Mouse (Mus musculus): Measurements from ENCODE around the gene Znrf2. TPM values are rescaled to one million over a fixed set of nuclear protein-coding genes. Genes with fewer than 3 reads are reported as not detected.

The Znrf2 gene
- polyA plus RNA-seq, 2 experiments: 5.5 to 6.3 TPM

DNA sequence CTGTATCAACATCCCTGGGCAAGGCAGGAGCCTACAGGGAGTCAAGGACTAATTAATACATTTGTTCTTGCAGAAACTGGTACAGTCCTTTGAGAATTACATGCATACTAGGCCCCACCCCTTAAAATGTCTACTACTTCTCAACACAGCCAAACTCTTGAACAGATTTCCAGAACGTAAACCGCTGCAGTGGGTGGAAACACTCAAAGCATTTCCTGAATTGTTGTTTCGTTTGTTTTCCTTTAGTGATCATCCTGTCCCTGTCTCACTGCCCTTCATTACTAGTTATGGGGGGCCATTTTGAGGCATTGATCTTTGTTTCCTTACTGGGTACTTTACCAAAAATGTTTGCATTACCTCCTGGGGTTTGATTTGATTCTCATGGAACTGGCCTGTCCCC lies 31.8 kb downstream of the Znrf2 start:
- no peak overlapping the region for H3K27ac ChIP-seq (replicated peaks; ENCODE audit: low read depth, low read length)
- H3K4me3 ChIP-seq (replicated peaks; ENCODE audit: low read length): no peak overlapping the region
- no peaks in the 10 kb centered on the region for H3K36me3 ChIP-seq (ENCODE audit: control insufficient read depth, insufficient read depth, low read length)
- H3K9ac ChIP-seq (ENCODE audit: low read depth, low read length, severe bottlenecking): no peak overlapping the region
- H3K27me3 ChIP-seq (ENCODE audit: control insufficient read depth, insufficient read depth, low read length): no peaks in the 10 kb centered on the region
- DNase-seq (ENCODE audit: low spot score): no peak
- TF ChIP-seq POLR2A (IDR thresholded peaks at IDR 0.05; ENCODE audit: borderline replicate concordance, extremely low read depth, insufficient read depth, insufficient read length): no peak
- no peak for ATAC-seq (ENCODE audit: low FRiP score, low read depth)
- H3K9me3 ChIP-seq (ENCODE audit: control insufficient read depth, low read length): no peaks in the 10 kb centered on the region
- WGBS: 78% methylated on average over 3 of the region's 3 CpGs
- no peaks in the 10 kb centered on the region; the same call in 1 of the 2 replicates for H3K4me1 ChIP-seq (ENCODE audit: control insufficient read depth, insufficient read depth, low read length)
- H3K4me2 ChIP-seq (replicated peaks; ENCODE audit: low read depth, low read length, severe bottlenecking): no peak overlapping the region

DNA sequence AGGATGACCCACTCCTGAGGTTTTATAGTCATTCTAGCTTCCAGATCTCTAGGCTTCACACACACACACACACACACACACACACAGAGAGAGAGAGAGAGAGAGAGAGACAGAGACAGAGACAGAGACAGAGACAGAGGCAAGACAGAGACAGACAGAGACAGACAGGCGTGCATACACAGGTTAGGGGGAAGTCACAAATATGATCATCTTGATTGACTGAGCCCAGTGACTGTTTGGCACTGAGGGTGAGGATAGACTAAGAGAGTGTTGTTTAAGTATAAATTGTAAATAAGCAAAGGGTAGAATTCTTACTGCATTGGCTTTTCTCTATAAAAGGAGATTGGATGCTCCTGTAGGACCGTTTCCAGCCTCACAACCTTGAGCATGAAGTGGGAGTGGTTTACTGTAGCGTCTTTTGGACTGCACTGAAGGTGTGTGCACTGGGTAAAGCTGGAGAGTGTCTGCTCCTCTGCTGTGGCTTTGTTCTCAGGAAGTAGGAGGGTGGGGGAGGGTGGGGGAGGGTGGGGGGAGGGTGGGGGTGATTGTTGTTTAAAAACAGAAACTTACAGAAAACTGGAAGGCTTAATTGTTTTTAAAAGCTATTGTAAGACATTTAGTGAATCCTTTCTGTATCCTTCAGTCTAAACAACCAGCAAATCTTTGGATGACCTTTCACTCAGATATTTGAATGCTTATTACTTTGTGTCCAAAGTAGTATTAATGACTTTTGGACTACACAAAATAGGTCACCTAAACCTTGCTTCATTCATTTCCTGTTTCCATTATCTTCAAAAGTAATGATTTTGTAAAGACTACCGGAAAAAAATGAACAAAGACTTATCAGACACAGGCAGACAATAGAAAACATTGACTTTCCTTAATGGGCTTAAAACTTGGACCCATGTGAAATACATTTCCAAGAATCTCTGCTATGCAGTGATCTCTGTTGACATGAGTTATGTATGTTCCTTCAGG lies 32.8 kb downstream of the Znrf2 start:
- TF ChIP-seq POLR2A (IDR thresholded peaks at IDR 0.05; ENCODE audit: borderline replicate concordance, extremely low read depth, insufficient read depth, insufficient read length): no peak
- Histone ChIP-seq H3K4me1 (ENCODE audit: control insufficient read depth, insufficient read depth, low read length) (no peaks in the 10 kb centered on the region; the same call in 1 of the 2 replicates), H3K9me3 (ENCODE audit: control insufficient read depth, low read length) (no peaks in the 10 kb centered on the region), H3K27ac (replicated peaks; ENCODE audit: low read depth, low read length) (no peak overlapping the region), H3K9ac (ENCODE audit: low read depth, low read length, severe bottlenecking) (no peak overlapping the region), H3K4me3 (replicated peaks; ENCODE audit: low read length) (no peak overlapping the region), H3K4me2 (replicated peaks; ENCODE audit: low read depth, low read length, severe bottlenecking) (no peak overlapping the region), H3K36me3 (ENCODE audit: control insufficient read depth, insufficient read depth, low read length) (no peaks in the 10 kb centered on the region), H3K27me3 (ENCODE audit: control insufficient read depth, insufficient read depth, low read length) (no peaks in the 10 kb centered on the region)
- WGBS: 45% methylated on average over 4 of the region's 4 CpGs
- ATAC-seq (ENCODE audit: low FRiP score, low read depth) (no peak), DNase-seq (ENCODE audit: low spot score) (no peak)

DNA sequence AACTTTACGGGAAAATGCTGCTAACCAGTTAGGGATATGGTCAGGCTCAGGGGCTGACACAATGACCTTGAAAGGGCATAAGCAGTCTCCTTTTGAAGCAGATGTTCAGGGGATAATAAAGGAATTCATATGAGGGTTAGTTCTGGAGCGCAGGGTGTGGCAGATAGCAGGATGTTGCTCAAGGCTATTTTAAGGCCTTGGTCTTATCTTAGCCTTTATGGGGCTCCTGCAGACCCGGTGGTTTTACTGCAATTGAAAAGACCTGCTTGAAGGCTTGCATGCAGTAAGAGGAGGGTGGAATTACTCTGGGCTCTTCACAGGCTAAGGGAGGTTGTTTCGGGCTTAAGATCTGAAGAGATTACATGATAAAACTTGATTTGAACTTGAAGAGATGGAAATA lies 35.1 kb downstream of the Znrf2 start:
- no peak for TF ChIP-seq POLR2A (IDR thresholded peaks at IDR 0.05; ENCODE audit: borderline replicate concordance, extremely low read depth, insufficient read depth, insufficient read length)
- Histone ChIP-seq H3K36me3 (ENCODE audit: control insufficient read depth, insufficient read depth, low read length) (no peaks in the 10 kb centered on the region), H3K9me3 (ENCODE audit: control insufficient read depth, low read length) (no peaks in the 10 kb centered on the region), H3K27ac (replicated peaks; ENCODE audit: low read depth, low read length) (no peak overlapping the region), H3K4me3 (replicated peaks; ENCODE audit: low read length) (no peak overlapping the region), H3K9ac (ENCODE audit: low read depth, low read length, severe bottlenecking) (no peak overlapping the region), H3K4me1 (ENCODE audit: control insufficient read depth, insufficient read depth, low read length) (peaks cover 3% of the 10 kb centered on the region; the same call in 1 of the 2 replicates), H3K27me3 (ENCODE audit: control insufficient read depth, insufficient read depth, low read length) (no peaks in the 10 kb centered on the region), H3K4me2 (replicated peaks; ENCODE audit: low read depth, low read length, severe bottlenecking) (no peak overlapping the region)
- WGBS: 40% methylated on average over 4 of the region's 4 CpGs
- DNase-seq (ENCODE audit: low spot score): no peak
- ATAC-seq (ENCODE audit: low FRiP score, low read depth): no peak

DNA sequence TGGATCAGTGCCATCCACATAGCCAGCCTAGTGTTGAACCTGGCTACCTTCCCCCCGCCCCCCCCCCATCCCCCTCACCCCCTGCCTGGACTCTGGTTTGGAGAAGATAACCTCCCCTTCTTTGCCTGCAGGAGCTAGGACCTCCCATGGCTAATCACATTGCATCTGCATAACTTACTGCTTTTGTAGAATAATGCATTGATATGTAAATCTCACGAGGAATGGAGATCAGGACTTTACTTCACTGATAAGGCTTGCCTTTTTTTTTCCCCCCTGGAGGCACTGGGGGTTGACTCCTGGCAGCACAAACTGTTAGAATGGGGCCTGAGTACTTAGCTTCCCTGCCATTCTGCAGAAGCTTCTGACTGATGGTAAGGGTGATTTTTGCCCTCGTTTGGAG lies 36.0 kb downstream of the Znrf2 start:
- Histone ChIP-seq H3K9ac (ENCODE audit: low read depth, low read length, severe bottlenecking) (no peak overlapping the region), H3K27me3 (ENCODE audit: control insufficient read depth, insufficient read depth, low read length) (no peaks in the 10 kb centered on the region), H3K4me2 (replicated peaks; ENCODE audit: low read depth, low read length, severe bottlenecking) (no peak overlapping the region), H3K4me3 (replicated peaks; ENCODE audit: low read length) (no peak overlapping the region), H3K27ac (replicated peaks; ENCODE audit: low read depth, low read length) (no peak overlapping the region), H3K36me3 (ENCODE audit: control insufficient read depth, insufficient read depth, low read length) (no peaks in the 10 kb centered on the region), H3K9me3 (ENCODE audit: control insufficient read depth, low read length) (no peaks in the 10 kb centered on the region), H3K4me1 (ENCODE audit: control insufficient read depth, insufficient read depth, low read length) (peaks cover 3% of the 10 kb centered on the region; the same call in 1 of the 2 replicates)
- no peak for TF ChIP-seq POLR2A (IDR thresholded peaks at IDR 0.05; ENCODE audit: borderline replicate concordance, extremely low read depth, insufficient read depth, insufficient read length)
- ATAC-seq (ENCODE audit: low FRiP score, low read depth) (no peak), DNase-seq (ENCODE audit: low spot score) (no peak)
- 25% methylated on average over 3 of the region's 3 CpGs for WGBS

DNA sequence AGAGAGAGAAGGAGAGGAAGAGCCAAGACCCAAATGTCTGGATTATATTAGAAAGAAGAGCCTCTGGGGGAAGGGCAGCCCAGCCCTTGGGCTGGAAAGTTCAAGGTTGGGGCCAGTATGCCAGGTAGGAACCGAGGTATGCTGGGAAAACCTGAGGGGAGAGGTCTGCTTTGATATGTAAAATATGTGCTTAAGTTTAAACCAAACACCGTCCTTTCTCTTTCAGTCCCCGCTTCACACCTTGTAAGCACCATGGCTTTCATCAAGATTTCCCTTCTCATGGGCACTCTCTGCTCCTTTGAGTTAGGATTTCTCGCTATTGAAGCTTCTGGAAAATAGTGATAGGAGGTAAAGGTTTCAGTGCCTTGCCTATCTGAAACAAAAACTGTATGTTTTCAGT lies 38.1 kb downstream of the Znrf2 start:
- H3K27me3 ChIP-seq (ENCODE audit: control insufficient read depth, insufficient read depth, low read length): no peaks in the 10 kb centered on the region
- peaks cover 3% of the 10 kb centered on the region; the same call in 1 of the 2 replicates for H3K4me1 ChIP-seq (ENCODE audit: control insufficient read depth, insufficient read depth, low read length)
- TF ChIP-seq POLR2A (IDR thresholded peaks at IDR 0.05; ENCODE audit: borderline replicate concordance, extremely low read depth, insufficient read depth, insufficient read length): no peak
- no peak overlapping the region for H3K27ac ChIP-seq (replicated peaks; ENCODE audit: low read depth, low read length)
- no peaks in the 10 kb centered on the region for H3K36me3 ChIP-seq (ENCODE audit: control insufficient read depth, insufficient read depth, low read length)
- no peak overlapping the region for H3K4me3 ChIP-seq (replicated peaks; ENCODE audit: low read length)
- no peak overlapping the region for H3K4me2 ChIP-seq (replicated peaks; ENCODE audit: low read depth, low read length, severe bottlenecking)
- WGBS: 49% methylated on average over 4 of the region's 4 CpGs
- ATAC-seq (ENCODE audit: low FRiP score, low read depth): no peak
- DNase-seq (ENCODE audit: low spot score): no peak
- no peaks in the 10 kb centered on the region for H3K9me3 ChIP-seq (ENCODE audit: control insufficient read depth, low read length)
- H3K9ac ChIP-seq (ENCODE audit: low read depth, low read length, severe bottlenecking): no peak overlapping the region

Data from limb, embryonic 14.5 days (tissue).